Mouse (Mus musculus) hindbrain, embryonic 11.5 days (tissue): Measurements from ENCODE around the gene Ctnnb1. TPM values are rescaled to one million over a fixed set of nuclear protein-coding genes. Genes with fewer than 3 reads are reported as not detected.
A peak's percentile ranks its signal among the peaks of the same experiment; 100 is the strongest.
"Not testable (repeated sequence)": the region's sequence is repeated elsewhere in the genome, so short reads cannot be mapped to it uniquely, and the experiment has no call there.

Source experiments
- ATAC-seq: fragments of 200-750 bp; cut with Nextera tagmentation; 2 replicates; pipeline ENCODE4 v1.8.0; 2017; ENCODE audit warnings: mild to moderate bottlenecking, moderate TSS enrichment, moderate library complexity; ENCODE audit not compliant: low FRiP score
- DNase-seq: peaks from one replicate; pipeline ENCODE4 v3.0.0-alpha.2; 2015; ENCODE audit warnings: low spot score
- H3K27ac ChIP-seq: fragments of 300-500 bp; sonication (generic); 2 replicates; pipeline ENCODE4 v1.5.1; 2014; ENCODE audit warnings: mild to moderate bottlenecking, low read depth, low read length
- H3K27me3 ChIP-seq: fragments of 300-500 bp; sonication (generic); 2 replicates; pipeline ENCODE4 v1.6.1; 2014; ENCODE audit warnings: mild to moderate bottlenecking, low read length, moderate library complexity, mixed read lengths; ENCODE audit not compliant: control insufficient read depth, insufficient read depth
- H3K36me3 ChIP-seq: fragments of 300-500 bp; sonication (generic); 2 replicates; pipeline ENCODE4 v1.6.1; 2014; ENCODE audit warnings: mild to moderate bottlenecking, low read length, moderate library complexity, mixed read lengths; ENCODE audit not compliant: control insufficient read depth, insufficient read depth
- H3K4me1 ChIP-seq: fragments of 300-500 bp; sonication (generic); replicated peaks from 2 replicates; pipeline ENCODE4 v1.6.1; 2014; ENCODE audit warnings: low read length, mixed read lengths; ENCODE audit not compliant: control insufficient read depth, insufficient read depth
- H3K4me2 ChIP-seq: fragments of 300-500 bp; sonication (generic); replicated peaks from 2 replicates; pipeline ENCODE4 v1.6.1; 2014; ENCODE audit warnings: mild to moderate bottlenecking, low read depth, low read length
- H3K4me3 ChIP-seq: fragments of 300-500 bp; sonication (generic); 2 replicates; pipeline ENCODE4 v1.5.1; 2014; ENCODE audit warnings: low read depth, low read length
- H3K9ac ChIP-seq: fragments of 300-500 bp; sonication (generic); 2 replicates; pipeline ENCODE4 v1.6.1; 2014; ENCODE audit warnings: low read depth, low read length
- H3K9me3 ChIP-seq: fragments of 300-500 bp; sonication (generic); 2 replicates; pipeline ENCODE4 v1.6.1; 2016; ENCODE audit warnings: low read length; ENCODE audit not compliant: control insufficient read depth
- WGBS: fragments of 180-500 bp; shearing (Covaris S2); extraction: QIAGEN DNeasy Blood & Tissue Kit; methylation state at CpG from one replicate; pipeline ENCODE4 v1.1.7; 2014; 5-methylcytosine and 5-hydroxymethylcytosine counted together
- polyA plus RNA-seq: library from polyadenylated mRNA; unstranded; fragments of >200 nt; fragmentation: Nextera tagmentation; extraction: Ambion mirVana; gene quantifications from 2 replicates; pipeline ENCODE4 v1.2.1, GENCODE M21; 2014

Ctnnb1 gene
- polyA plus RNA-seq, 1 experiment from 2014 or later = 804 TPM

- ATAC-seq = not testable (repeated sequence)
- 100% methylated on average over 2 of the region's 2 CpGs for WGBS
These were observed 11.4 kb upstream of the Ctnnb1 start for GRCm38 (mm10) chr9:120917619-120918018.

GRCm38 (mm10) chr9:120918211-120918610 is 10.8 kb upstream of the Ctnnb1 start:
- ATAC-seq = no peak
- 85% methylated on average over 5 of the region's 5 CpGs for WGBS

More at GRCm38 (mm10) chr9:120917619-120918018, 11.4 kb upstream of the Ctnnb1 start:
- H3K27me3 ChIP-seq, H3K9me3 ChIP-seq, H3K27ac ChIP-seq, H3K36me3 ChIP-seq, H3K4me1 ChIP-seq, DNase-seq, H3K4me3 ChIP-seq, H3K4me2 ChIP-seq, H3K9ac ChIP-seq: not testable (repeated sequence)

DNA sequence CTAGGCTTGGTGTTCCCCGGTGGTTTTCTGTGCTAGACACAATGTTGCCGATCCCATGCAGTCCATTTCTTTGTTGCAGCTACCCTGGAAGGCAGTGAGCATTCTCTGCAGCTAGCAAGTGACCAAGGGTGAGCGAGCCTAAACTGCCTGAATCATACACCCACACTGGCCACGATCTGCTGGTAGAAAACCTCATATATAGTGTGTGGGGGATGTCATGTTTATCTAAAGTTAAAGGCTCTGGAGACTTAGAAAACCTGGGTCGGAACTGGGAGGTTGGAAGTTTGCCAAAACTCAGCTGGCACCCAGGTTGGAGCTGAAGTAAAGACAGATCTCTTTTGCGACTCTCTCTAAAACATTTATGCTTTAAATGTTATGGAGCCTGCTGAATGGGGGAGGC is 10.4 kb upstream of the Ctnnb1 start:
- 62% methylated on average over 6 of the region's 6 CpGs for WGBS
- Histone ChIP-seq H3K27me3 (no peaks in the 10 kb centered on the region), H3K9me3 (no peaks in the 10 kb centered on the region), H3K9ac (no peak overlapping the region), H3K4me3 (no peak overlapping the region), H3K4me1 (no peaks in the 10 kb centered on the region), H3K36me3 (no peaks in the 10 kb centered on the region), H3K27ac (no peak overlapping the region), H3K4me2 (no peak overlapping the region)
- DNase-seq (no peak), ATAC-seq (no peak)

More at GRCm38 (mm10) chr9:120918211-120918610, 10.8 kb upstream of the Ctnnb1 start:
- no peak overlapping the region for H3K4me2 ChIP-seq
- H3K27me3 ChIP-seq = no peaks in the 10 kb centered on the region
- DNase-seq = no peak
- H3K9ac ChIP-seq = no peak overlapping the region
- no peaks in the 10 kb centered on the region for H3K4me1 ChIP-seq
- H3K27ac ChIP-seq = no peak overlapping the region
- no peak overlapping the region for H3K4me3 ChIP-seq
- no peaks in the 10 kb centered on the region for H3K9me3 ChIP-seq
- no peaks in the 10 kb centered on the region for H3K36me3 ChIP-seq

DNA sequence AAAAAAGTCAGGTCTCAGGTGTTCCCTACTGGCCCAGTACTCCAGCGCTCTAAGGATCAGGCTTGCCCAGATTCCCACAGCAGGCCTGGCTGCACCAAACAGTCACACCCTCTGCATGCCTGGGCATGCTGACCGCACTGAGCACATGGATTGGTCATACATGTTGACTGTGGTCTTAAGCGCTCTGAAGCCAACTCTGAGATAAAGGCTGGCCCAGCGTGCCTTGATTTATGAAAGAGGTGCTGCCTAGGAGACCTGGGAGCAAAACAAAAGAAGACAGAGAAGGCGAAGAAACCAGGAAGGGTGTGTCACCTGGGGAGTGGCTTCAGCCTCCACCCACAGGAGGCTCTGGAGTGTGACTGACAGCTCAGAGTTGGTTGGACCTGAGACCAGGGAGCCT is 9.9 kb upstream of the Ctnnb1 start:
- H3K4me1 ChIP-seq = no peaks in the 10 kb centered on the region
- no peaks in the 10 kb centered on the region for H3K27me3 ChIP-seq
- no peaks in the 10 kb centered on the region for H3K36me3 ChIP-seq
- no peak overlapping the region for H3K9ac ChIP-seq
- H3K27ac ChIP-seq = no peak overlapping the region
- WGBS = 70% methylated on average over 5 of the region's 5 CpGs
- H3K4me3 ChIP-seq = no peak overlapping the region
- no peak for ATAC-seq
- no peak for DNase-seq
- no peak overlapping the region for H3K4me2 ChIP-seq
- H3K9me3 ChIP-seq = no peaks in the 10 kb centered on the region

DNA sequence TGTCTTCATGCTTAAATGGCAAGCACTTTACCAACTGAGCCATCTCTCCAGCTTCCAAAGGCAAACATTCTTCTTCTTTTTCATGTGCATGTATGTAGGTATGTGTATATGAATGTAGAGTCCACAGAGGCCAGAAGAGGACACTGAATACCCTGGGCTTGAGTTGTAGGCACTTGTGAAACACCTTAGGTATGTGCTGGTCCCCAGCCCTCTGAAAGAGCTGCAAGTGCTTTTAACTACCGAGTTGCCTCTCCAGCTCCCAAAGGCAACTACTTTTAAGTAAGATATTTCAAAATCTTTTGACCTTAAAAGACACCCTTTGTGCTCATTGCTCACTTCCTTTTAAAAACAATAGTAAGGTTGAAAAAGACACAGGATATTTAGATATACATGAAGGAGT is 2.9 kb upstream of the Ctnnb1 start:
- no peaks in the 10 kb centered on the region for H3K36me3 ChIP-seq
- 62% methylated on average over 1 of the region's 1 CpGs for WGBS
- DNase-seq = no peak
- H3K27me3 ChIP-seq = no peaks in the 10 kb centered on the region
- no peaks in the 10 kb centered on the region for H3K9me3 ChIP-seq
- H3K4me1 ChIP-seq = no peaks in the 10 kb centered on the region
- H3K4me3 ChIP-seq = no peak overlapping the region
- no peak overlapping the region for H3K27ac ChIP-seq
- no peak for ATAC-seq
- H3K4me2 ChIP-seq = no peak overlapping the region
- H3K9ac ChIP-seq = no peak overlapping the region

DNA sequence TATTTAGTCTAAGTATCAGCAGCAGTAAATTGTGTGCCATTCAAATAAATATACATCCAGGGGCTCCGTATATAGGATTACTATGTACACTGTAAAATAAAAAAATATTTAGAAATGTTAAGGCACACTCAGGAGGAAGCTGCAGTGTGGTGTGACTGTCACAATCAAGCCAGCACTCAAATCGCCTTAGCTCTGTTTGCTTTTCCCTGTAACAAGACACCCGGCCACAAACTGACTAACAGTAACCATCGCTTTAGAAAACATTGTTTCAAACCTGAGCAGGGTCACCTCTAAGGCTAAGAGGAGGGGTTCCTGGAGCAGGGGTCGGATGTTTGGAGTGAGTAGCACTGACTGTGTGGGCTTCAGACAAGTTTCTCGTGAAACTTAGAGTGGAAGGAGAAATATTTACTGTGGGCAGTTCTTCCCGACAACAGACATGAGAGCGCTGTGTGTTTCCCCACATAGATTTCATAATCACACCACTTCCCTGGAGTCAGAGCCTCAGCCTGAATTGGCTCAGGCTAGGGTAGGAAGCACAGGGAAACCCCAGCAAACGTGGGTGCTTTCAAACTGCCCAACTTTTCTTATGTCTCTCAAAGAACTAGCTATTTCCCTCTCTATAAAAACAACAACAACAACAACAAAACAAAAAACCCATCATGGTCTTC is 1.9 kb upstream of the Ctnnb1 start:
- no peak for ATAC-seq

DNA sequence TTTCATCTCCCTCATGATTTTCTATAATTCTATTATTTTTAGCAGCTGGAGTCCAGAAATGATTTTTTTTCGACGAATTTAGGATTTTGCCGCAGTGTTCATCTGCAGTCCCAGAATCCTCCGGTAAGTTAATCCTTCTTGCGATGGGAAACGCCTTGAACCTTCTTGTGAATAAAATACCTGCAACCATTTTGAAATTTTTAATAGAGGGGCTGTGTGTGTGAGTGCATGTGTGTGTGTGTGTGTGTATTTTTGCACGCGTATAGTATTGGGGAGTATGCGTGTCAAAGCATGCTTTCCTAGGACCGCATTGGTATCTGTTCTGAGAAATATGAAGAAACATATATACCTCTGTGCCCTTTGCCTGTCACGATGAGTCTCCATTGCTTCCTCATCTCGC is 1.0 kb downstream of the Ctnnb1 start:
- no peak overlapping the region for H3K9ac ChIP-seq
- ATAC-seq = no peak
- H3K9me3 ChIP-seq = no peaks in the 10 kb centered on the region
- no peaks in the 10 kb centered on the region for H3K4me1 ChIP-seq
- 92% methylated on average over 12 of the region's 12 CpGs for WGBS
- no peak overlapping the region for H3K4me3 ChIP-seq
- no peak for DNase-seq
- H3K27me3 ChIP-seq = no peaks in the 10 kb centered on the region
- H3K4me2 ChIP-seq = no peak overlapping the region
- H3K36me3 ChIP-seq = no peaks in the 10 kb centered on the region
- H3K27ac ChIP-seq = no peak overlapping the region

More for the DNA sequence above, 1.9 kb upstream of the Ctnnb1 start:
- Histone ChIP-seq H3K4me2 (no peak overlapping the region), H3K27me3 (no peaks in the 10 kb centered on the region), H3K9me3 (no peaks in the 10 kb centered on the region), H3K27ac (no peak overlapping the region), H3K4me1 (no peaks in the 10 kb centered on the region), H3K9ac (no peak overlapping the region), H3K4me3 (no peak overlapping the region), H3K36me3 (no peaks in the 10 kb centered on the region)
- DNase-seq = no peak
- WGBS = 27% methylated on average over 9 of the region's 9 CpGs

- H3K9ac ChIP-seq = no peak overlapping the region
- ATAC-seq (no peak), DNase-seq (no peak)
- H3K27ac ChIP-seq = no peak overlapping the region
- no peak overlapping the region for H3K4me3 ChIP-seq
- 75% methylated on average over 8 of the region's 8 CpGs for WGBS
- no peak overlapping the region for H3K4me2 ChIP-seq
- no peaks in the 10 kb centered on the region for H3K9me3 ChIP-seq
- H3K27me3 ChIP-seq = no peaks in the 10 kb centered on the region
- peaks cover 5% of the 10 kb centered on the region; the same call in 1 of the 2 replicates for H3K4me1 ChIP-seq
- no peaks in the 10 kb centered on the region for H3K36me3 ChIP-seq
These were observed 1.8 kb downstream of the Ctnnb1 start for GRCm38 (mm10) chr9:120930811-120931210.

DNA sequence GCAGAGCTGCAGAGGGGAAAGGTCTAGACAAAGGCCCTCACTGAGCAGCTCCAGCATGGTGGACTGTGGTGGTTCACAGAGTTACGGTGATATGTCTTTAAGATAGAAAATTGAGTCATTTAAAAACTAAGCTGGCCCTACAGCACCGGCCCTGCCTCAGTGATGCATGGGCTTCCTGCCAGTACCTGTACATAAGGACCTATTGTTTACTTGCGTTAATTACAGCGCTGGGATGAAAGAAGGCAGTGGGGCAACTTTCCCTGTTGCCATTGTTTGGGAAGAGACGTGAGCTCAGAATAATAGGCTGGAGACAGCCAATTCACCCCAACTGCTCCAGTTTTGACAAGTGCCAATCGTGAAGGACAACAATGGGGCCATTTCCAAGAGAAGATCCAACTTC is 3.4 kb downstream of the Ctnnb1 start:
- no peak overlapping the region for H3K4me3 ChIP-seq
- no peak overlapping the region for H3K4me2 ChIP-seq
- H3K27ac ChIP-seq = no peak overlapping the region

More for the DNA sequence above, 3.4 kb downstream of the Ctnnb1 start:
- no peaks in the 10 kb centered on the region for H3K36me3 ChIP-seq
- H3K4me1 ChIP-seq = peaks cover 5% of the 10 kb centered on the region; the same call in 1 of the 2 replicates
- DNase-seq (peak; percentile 24), ATAC-seq (no peak; the same call in 1 of the 2 replicates)
- no peaks in the 10 kb centered on the region for H3K27me3 ChIP-seq
- no peaks in the 10 kb centered on the region for H3K9me3 ChIP-seq
- WGBS = 40% methylated on average over 6 of the region's 6 CpGs
- no peak overlapping the region for H3K9ac ChIP-seq
